24 mouse cellular contexts compared by ENCODE assay signal in genomic region chr4:144254768-144255167, GRCm38 (mm10). TPM values are rescaled to one million over a fixed set of nuclear protein-coding genes. Genes with fewer than 3 reads are reported as not detected.
"Had no signal": no experiment of that assay in that cellular context is flagged by ENCODE, and none has a peak within 500 bp of the region (broad histone marks: within the 10 kb centered on the region; RNA-seq: fewer than 3 reads in every experiment).

No protein-coding gene starts in this region.

RNA-seq across cellular contexts. Expression of gene Pramel5, which starts 25.5 kb away (rescaled TPM):
- total RNA-seq: layer of hippocampus, adult 8-10 months; layer of hippocampus, postnatal 10 days; layer of hippocampus, postnatal 36 days; left cerebral cortex, adult 2 months; left cerebral cortex, postnatal 10 days; left cerebral cortex, postnatal 36 days; midbrain, postnatal 0 days had no signal
- polyA plus RNA-seq: kidney, embryonic 14.5 days; limb, embryonic 11.5 days; limb, embryonic 14.5 days; liver, embryonic 11.5 days; liver, embryonic 14.5 days; liver, postnatal 0 days; lung, embryonic 14.5 days; lung, postnatal 0 days; macrophage; midbrain, embryonic 11.5 days; midbrain, embryonic 14.5 days; midbrain, postnatal 0 days; neural tube, embryonic 11.5 days; neural tube, embryonic 14.5 days; small intestine, adult 2 months; spleen, adult 2 months; stomach, embryonic 16.5 days; thymus, adult 2 months had no signal

RNA-seq across cellular contexts. Expression of gene C87977, which starts 41.6 kb away (rescaled TPM):
- total RNA-seq: layer of hippocampus, adult 8-10 months; layer of hippocampus, postnatal 10 days; layer of hippocampus, postnatal 36 days; left cerebral cortex, adult 2 months; left cerebral cortex, postnatal 10 days; left cerebral cortex, postnatal 36 days; midbrain, postnatal 0 days had no signal
- polyA plus RNA-seq: kidney, embryonic 14.5 days; limb, embryonic 11.5 days; limb, embryonic 14.5 days; liver, embryonic 11.5 days; liver, embryonic 14.5 days; liver, postnatal 0 days; lung, embryonic 14.5 days; lung, postnatal 0 days; macrophage; midbrain, embryonic 11.5 days; midbrain, embryonic 14.5 days; midbrain, postnatal 0 days; neural tube, embryonic 11.5 days; neural tube, embryonic 14.5 days; small intestine, adult 2 months; spleen, adult 2 months; stomach, embryonic 16.5 days; thymus, adult 2 months had no signal
